Mouse (Mus musculus): ENCODE data around the gene Rnpc3.
"Not testable (repeated sequence)": the region's sequence is repeated elsewhere in the genome, so short reads cannot be mapped to it uniquely, and the experiment has no call there.

Gene Rnpc3

GRCm38 (mm10) chr3:113629606-113630359, at the start of gene Rnpc3:
Gene Rnpc3, minus strand, starts transcription at chr3:113630149.
- DNase-seq (ENCODE audit: low spot score in 2 of 2): peak; percentile 94

GRCm38 (mm10) chr3:113656940-113657339, 27.0 kb upstream of the Rnpc3 start:
- DNase-seq (ENCODE audit: low spot score in 2 of 2): no peak

GRCm38 (mm10) chr3:113654335-113654734, 24.4 kb upstream of the Rnpc3 start:
- DNase-seq (ENCODE audit: low spot score in 2 of 2): no peak

GRCm38 (mm10) chr3:113651386-113651785, 21.4 kb upstream of the Rnpc3 start:
- DNase-seq (ENCODE audit: low spot score in 2 of 2): not testable (repeated sequence)

- no peak for DNase-seq (ENCODE audit: low spot score in 2 of 2)
These were observed 9.6 kb upstream of the Rnpc3 start for GRCm38 (mm10) chr3:113639545-113639944.

- DNase-seq (ENCODE audit: low spot score in 2 of 2): no peak
These were observed 4.3 kb upstream of the Rnpc3 start for GRCm38 (mm10) chr3:113634220-113634619.

GRCm38 (mm10) chr3:113631611-113632010, 1.7 kb upstream of the Rnpc3 start:
- no peak for DNase-seq (ENCODE audit: low spot score in 2 of 2)

GRCm38 (mm10) chr3:113630564-113630963, 615 bp upstream of the Rnpc3 start:
- no peak for DNase-seq (ENCODE audit: low spot score in 2 of 2)

- no peak for DNase-seq (ENCODE audit: low spot score in 2 of 2)
These were observed 23.4 kb downstream of the Rnpc3 start, which contains the start of gene Amy1 for GRCm38 (mm10) chr3:113606599-113606998. Gene Amy1, minus strand, starts transcription at chr3:113606699.

- DNase-seq (ENCODE audit: low spot score in 2 of 2): no peak
These were observed 39.1 kb downstream of the Rnpc3 start for GRCm38 (mm10) chr3:113590844-113591243.

GRCm38 (mm10) chr3:113574578-113574977, 55.4 kb downstream of the Rnpc3 start:
- no peak for DNase-seq (ENCODE audit: low spot score in 2 of 2)

- no peak for DNase-seq (ENCODE audit: low spot score in 2 of 2)
These were observed 55.8 kb downstream of the Rnpc3 start for GRCm38 (mm10) chr3:113574138-113574537.

- DNase-seq (ENCODE audit: low spot score in 2 of 2): no peak
These were observed 57.8 kb downstream of the Rnpc3 start for GRCm38 (mm10) chr3:113572158-113572557.

Measured in frontal cortex, postnatal 25 days (tissue).